Mouse (Mus musculus) heart, embryonic 14.5 days (tissue): ENCODE results near the gene Klhl3. TPM values are rescaled to one million over a fixed set of nuclear protein-coding genes. Genes with fewer than 3 reads are reported as not detected.

Experiments used
- ATAC-seq: fragments of 200-750 bp; cut with Nextera tagmentation; 2 replicates; pipeline ENCODE4 v1.8.0; 2017; ENCODE audit warnings: low read depth, moderate TSS enrichment; ENCODE audit not compliant: insufficient number of reproducible peaks, insufficient read depth, low FRiP score
- H3K27ac ChIP-seq, 2 experiments: fragments of 200-500 bp in 1 of 2; fragments of 300-500 bp in 1 of 2; sonication (generic) in 1 of 2; replicated peaks in 1 of 2; 2 replicates each; pipeline ENCODE4 v1.5.1; 2012 to 2014; ENCODE audit warnings: low read depth in 2 of 2, low read length in 2 of 2, control low read depth in 1 of 2, mild to moderate bottlenecking in 1 of 2, mixed read lengths in 1 of 2; ENCODE audit not compliant: control insufficient read depth in 1 of 2, insufficient read depth in 1 of 2
- H3K27me3 ChIP-seq: fragments of 300-500 bp; sonication (generic); 2 replicates; pipeline ENCODE4 v1.6.1; 2014; ENCODE audit warnings: mild to moderate bottlenecking, low read length, control low read depth; ENCODE audit not compliant: control insufficient read depth, insufficient read depth
- H3K36me3 ChIP-seq: fragments of 300-500 bp; sonication (generic); 2 replicates; pipeline ENCODE4 v1.6.1; 2014; ENCODE audit warnings: mild to moderate bottlenecking, control low read depth, low read length, mixed read lengths; ENCODE audit not compliant: control insufficient read depth, insufficient read depth
- H3K4me1 ChIP-seq, 2 experiments: fragments of 200-500 bp in 1 of 2; fragments of 300-500 bp in 1 of 2; sonication (generic) in 1 of 2; 2 replicates each; pipeline ENCODE4 v1.6.1; 2012 to 2014; ENCODE audit warnings: low read length in 2 of 2, control low read depth in 1 of 2, mixed read lengths in 1 of 2; ENCODE audit not compliant: control insufficient read depth in 2 of 2, insufficient read depth in 2 of 2
- H3K4me2 ChIP-seq: fragments of 300-500 bp; sonication (generic); 2 replicates; pipeline ENCODE4 v1.6.1; 2014; ENCODE audit warnings: mild to moderate bottlenecking, low read length
- H3K4me3 ChIP-seq, 2 experiments: fragments of 200-500 bp in 1 of 2; fragments of 300-500 bp in 1 of 2; sonication (generic) in 1 of 2; 2 replicates each; pipeline ENCODE4 v1.5.1; 2012 to 2014; ENCODE audit warnings: low read length in 2 of 2, mild to moderate bottlenecking in 2 of 2, control low read depth in 1 of 2, low read depth in 1 of 2, moderate library complexity in 1 of 2; ENCODE audit not compliant: control insufficient read depth in 1 of 2, insufficient read depth in 1 of 2
- H3K9ac ChIP-seq: fragments of 300-500 bp; sonication (generic); 2 replicates; pipeline ENCODE4 v1.6.1; 2014; ENCODE audit warnings: mild to moderate bottlenecking, low read length
- H3K9me3 ChIP-seq: fragments of 300-500 bp; sonication (generic); 2 replicates; pipeline ENCODE4 v1.6.1; 2016; ENCODE audit warnings: low read length, control low read depth; ENCODE audit not compliant: control insufficient read depth
- WGBS: fragments of 180-500 bp; shearing (Covaris S2); extraction: QIAGEN DNeasy Blood & Tissue Kit; methylation state at CpG from one replicate; pipeline ENCODE4 v1.1.7; 2014; 5-methylcytosine and 5-hydroxymethylcytosine counted together
- polyA plus RNA-seq: library from polyadenylated mRNA; unstranded; fragments of >200 nt; fragmentation: Nextera tagmentation; extraction: Ambion mirVana; gene quantifications from 2 replicates; pipeline ENCODE4 v1.2.1, GENCODE M21; 2014

The Klhl3 gene
- polyA plus RNA-seq, 1 experiment from 2014 or later = 6.9 TPM

- Histone ChIP-seq H3K4me3 (peak overlapping the region; percentile 88 to 96), H3K27ac (peak overlapping the region; percentile 97 to 99), H3K9me3 (no peaks in the 10 kb centered on the region), H3K27me3 (no peaks in the 10 kb centered on the region), H3K9ac (peak overlapping the region; percentile 100), H3K36me3 (peaks cover 25% of the 10 kb centered on the region), H3K4me2 (peak overlapping the region; percentile 75), H3K4me1 (peaks cover 6 to 25% of the 10 kb centered on the region in 2 experiments)
- ATAC-seq = peak; percentile 96
- under 1% methylated on average over 65 of the region's 83 CpGs for WGBS
Measured at GRCm38 (mm10) chr13:58128768-58129671, 15.6 kb upstream of the Klhl3 start.

GRCm38 (mm10) chr13:58128396-58128767, 15.0 kb upstream of the Klhl3 start, which contains the start of gene Hnrnpa0:
Gene Hnrnpa0, minus strand, starts transcription at chr13:58128556.
- H3K9ac ChIP-seq = peak within 1 kb of the TSS; percentile 100
- H3K27me3 ChIP-seq = no peaks in the 10 kb centered on the region
- H3K4me2 ChIP-seq = peak within 1 kb of the TSS; percentile 75
- under 1% methylated on average over 36 of the region's 62 CpGs for WGBS
- H3K36me3 ChIP-seq = peaks cover 25% of the 10 kb centered on the region
- peak within 1 kb of the TSS; percentile 96 to 99 for H3K4me3 ChIP-seq
- peak within 1 kb of the TSS; percentile 98 to 99 for H3K27ac ChIP-seq
- H3K9me3 ChIP-seq = no peaks in the 10 kb centered on the region
- H3K4me1 ChIP-seq = peaks cover 6 to 28% of the 10 kb centered on the region in 2 experiments
- peak; percentile 95 for ATAC-seq

- no peaks in the 10 kb centered on the region for H3K27me3 ChIP-seq
- peak overlapping the region; percentile 75 for H3K4me2 ChIP-seq
- peaks cover 25% of the 10 kb centered on the region for H3K36me3 ChIP-seq
- peak; percentile 10; the same call in 1 of the 2 replicates for ATAC-seq
- H3K4me1 ChIP-seq = peaks cover 6 to 29% of the 10 kb centered on the region in 2 experiments
- H3K9me3 ChIP-seq = no peaks in the 10 kb centered on the region
- H3K4me3 ChIP-seq = peak overlapping the region; percentile 96 to 99
- under 1% methylated on average over 77 of the region's 81 CpGs for WGBS
- H3K27ac ChIP-seq = peak overlapping the region; percentile 98 to 99
- H3K9ac ChIP-seq = peak overlapping the region; percentile 100
Measured at GRCm38 (mm10) chr13:58127766-58128361, 14.5 kb upstream of the Klhl3 start.

- H3K27me3 ChIP-seq = no peaks in the 10 kb centered on the region
- H3K9me3 ChIP-seq = no peaks in the 10 kb centered on the region
- 1% methylated on average over 47 of the region's 92 CpGs for WGBS
- peaks cover 8 to 33% of the 10 kb centered on the region in 2 experiments for H3K4me1 ChIP-seq
- peak overlapping the region; percentile 75 for H3K4me2 ChIP-seq
- no peak for ATAC-seq
- H3K4me3 ChIP-seq = peak overlapping the region; percentile 96 to 99
- H3K36me3 ChIP-seq = peaks cover 25% of the 10 kb centered on the region
- peak overlapping the region; percentile 98 to 99 for H3K27ac ChIP-seq
- peak overlapping the region; percentile 100 for H3K9ac ChIP-seq
Measured at GRCm38 (mm10) chr13:58126862-58127765, 13.7 kb upstream of the Klhl3 start.

GRCm38 (mm10) chr13:58126126-58126525, 12.7 kb upstream of the Klhl3 start:
- H3K27me3 ChIP-seq = no peaks in the 10 kb centered on the region
- no peaks in the 10 kb centered on the region for H3K9me3 ChIP-seq
- WGBS = 32% methylated on average over 7 of the region's 7 CpGs
- peaks cover 25% of the 10 kb centered on the region for H3K36me3 ChIP-seq
- peak overlapping the region; percentile 44 for H3K9ac ChIP-seq
- ATAC-seq = no peak
- H3K27ac ChIP-seq = no peak overlapping the region
- peaks cover 8 to 33% of the 10 kb centered on the region in 2 experiments for H3K4me1 ChIP-seq
- peak overlapping the region; percentile 75 for H3K4me2 ChIP-seq
- H3K4me3 ChIP-seq = peak overlapping the region; percentile 9 to 96; a peak in 3 of 4 replicates

- Histone ChIP-seq H3K4me3 (no peak overlapping the region), H3K36me3 (peaks cover 25% of the 10 kb centered on the region), H3K9me3 (no peaks in the 10 kb centered on the region), H3K9ac (no peak overlapping the region), H3K27me3 (no peaks in the 10 kb centered on the region), H3K27ac (no peak overlapping the region), H3K4me2 (peak overlapping the region; percentile 75; the same call in 1 of the 2 replicates), H3K4me1 (peaks cover 8 to 32% of the 10 kb centered on the region in 2 experiments)
- 66% methylated on average over 2 of the region's 2 CpGs for WGBS
- no peak for ATAC-seq
Measured at GRCm38 (mm10) chr13:58124989-58125388, 11.6 kb upstream of the Klhl3 start.

- Histone ChIP-seq H3K27me3 (no peaks in the 10 kb centered on the region), H3K27ac (no peak overlapping the region), H3K9ac (no peak overlapping the region; the same call in 1 of the 2 replicates), H3K36me3 (peaks cover 25% of the 10 kb centered on the region), H3K4me3 (no peak overlapping the region), H3K4me1 (peaks cover 4 to 27% of the 10 kb centered on the region in 2 experiments), H3K4me2 (no peak overlapping the region), H3K9me3 (no peaks in the 10 kb centered on the region)
- WGBS = 82% methylated on average over 3 of the region's 3 CpGs
- ATAC-seq = no peak
Measured at GRCm38 (mm10) chr13:58124278-58124677, 10.9 kb upstream of the Klhl3 start.
